Mouse (Mus musculus): ENCODE measurements around the gene Nbeal1. TPM values are rescaled to one million over a fixed set of nuclear protein-coding genes. Genes with fewer than 3 reads are reported as not detected.

The Nbeal1 gene
- polyA plus RNA-seq, 1 experiment: 42.0 TPM

DNA sequence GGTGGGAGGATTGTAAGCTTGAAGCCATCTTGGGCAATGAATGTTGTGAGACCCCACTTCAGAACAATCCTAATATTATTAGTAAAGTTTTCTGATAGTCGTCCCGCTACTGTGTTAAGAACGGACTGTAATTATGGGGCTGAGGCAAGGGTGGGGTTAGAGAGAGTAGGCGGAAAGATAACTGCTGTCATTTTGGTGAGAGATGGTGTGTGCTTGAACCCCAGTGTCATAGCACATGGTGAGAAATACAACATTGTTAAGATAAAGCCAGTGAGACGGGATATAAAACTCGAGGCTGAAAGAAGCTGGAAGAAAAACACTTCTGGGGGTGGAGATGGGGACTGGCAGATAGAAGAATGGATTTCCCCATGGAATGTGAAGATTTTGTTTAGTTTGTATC, 164.3 kb downstream of the Nbeal1 start:
- no peaks in the 10 kb centered on the region for H3K4me1 ChIP-seq (ENCODE audit: control insufficient read depth, insufficient read depth, low read length)
- TF ChIP-seq EP300 (IDR thresholded peaks at IDR 0.05; ENCODE audit: insufficient read depth, low read depth, low read length): no peak
- TF ChIP-seq CTCF (IDR thresholded peaks at IDR 0.05; ENCODE audit: low read depth, low read length): no peak
- TF ChIP-seq POLR2A (IDR thresholded peaks at IDR 0.05; ENCODE audit: insufficient read depth, low read length): no peak
- 0 out of 2 replicates have a peak overlapping the region, but pooled peaks have one; percentile 60 for H3K9ac ChIP-seq (ENCODE audit: low read depth, poor library complexity, severe bottlenecking)
- peaks cover 7% of the 10 kb centered on the region for H3K9me3 ChIP-seq (replicated peaks; ENCODE audit: control insufficient read depth, insufficient read depth, low read length, poor library complexity, severe bottlenecking)
- H3K36me3 ChIP-seq (ENCODE audit: control insufficient read depth, insufficient read depth, low read length, poor library complexity, severe bottlenecking): no peaks in the 10 kb centered on the region
- H3K27ac ChIP-seq (ENCODE audit: insufficient read depth, low read length): no peak overlapping the region
- H3K4me3 ChIP-seq (ENCODE audit: low read depth, low read length): no peak overlapping the region
- H3K27me3 ChIP-seq (ENCODE audit: control insufficient read depth, insufficient read depth, low read length, poor library complexity, severe bottlenecking): no peaks in the 10 kb centered on the region

DNA sequence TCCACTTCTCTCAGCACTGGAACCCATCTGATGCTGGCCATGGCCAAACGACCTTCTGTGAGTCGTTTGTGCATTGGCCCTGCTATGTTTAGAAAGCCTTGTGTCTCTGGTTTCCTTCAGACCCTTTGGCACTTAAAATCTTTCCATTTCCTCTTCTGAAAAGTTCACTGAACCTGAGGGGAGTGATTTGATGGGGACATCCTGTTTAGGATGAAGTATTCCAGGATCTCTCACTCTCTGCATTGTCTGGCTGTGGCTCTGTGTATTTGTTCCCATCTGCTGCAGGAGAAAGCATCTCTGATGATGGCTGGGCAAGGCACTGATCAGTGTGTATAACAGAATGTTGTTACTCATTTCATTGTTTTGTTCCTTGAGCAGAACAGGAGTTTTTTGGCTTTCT, 165.3 kb downstream of the Nbeal1 start:
- Histone ChIP-seq H3K9ac (ENCODE audit: low read depth, poor library complexity, severe bottlenecking) (no peak overlapping the region), H3K4me1 (ENCODE audit: control insufficient read depth, insufficient read depth, low read length) (no peaks in the 10 kb centered on the region), H3K27me3 (ENCODE audit: control insufficient read depth, insufficient read depth, low read length, poor library complexity, severe bottlenecking) (no peaks in the 10 kb centered on the region), H3K27ac (ENCODE audit: insufficient read depth, low read length) (no peak overlapping the region), H3K9me3 (replicated peaks; ENCODE audit: control insufficient read depth, insufficient read depth, low read length, poor library complexity, severe bottlenecking) (peaks cover 16% of the 10 kb centered on the region), H3K4me3 (ENCODE audit: low read depth, low read length) (no peak overlapping the region), H3K36me3 (ENCODE audit: control insufficient read depth, insufficient read depth, low read length, poor library complexity, severe bottlenecking) (no peaks in the 10 kb centered on the region)
- TF ChIP-seq EP300 (IDR thresholded peaks at IDR 0.05; ENCODE audit: insufficient read depth, low read depth, low read length) (no peak), POLR2A (IDR thresholded peaks at IDR 0.05; ENCODE audit: insufficient read depth, low read length) (no peak), CTCF (IDR thresholded peaks at IDR 0.05; ENCODE audit: low read depth, low read length) (no peak)

DNA sequence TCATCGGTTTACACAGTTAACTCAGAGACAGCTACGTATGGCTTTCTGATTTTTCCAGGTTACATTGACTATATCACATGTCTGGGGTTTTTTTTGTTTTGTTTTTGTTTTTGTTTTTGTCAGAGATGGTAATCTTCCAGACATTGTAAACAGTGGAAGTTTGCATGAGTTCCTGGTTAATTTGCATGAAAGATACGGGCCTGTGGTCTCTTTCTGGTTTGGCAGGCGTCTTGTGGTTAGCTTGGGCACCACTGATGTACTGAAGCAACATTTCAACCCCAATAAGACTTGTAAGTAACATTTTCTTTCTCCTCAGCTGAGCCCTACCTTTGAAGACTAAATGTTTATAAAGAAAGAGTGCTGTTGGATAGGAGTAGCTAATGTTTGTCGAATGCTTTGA, 172.4 kb downstream of the Nbeal1 start:
- Histone ChIP-seq H3K9me3 (replicated peaks; ENCODE audit: control insufficient read depth, insufficient read depth, low read length, poor library complexity, severe bottlenecking) (peaks cover 19% of the 10 kb centered on the region), H3K27me3 (ENCODE audit: control insufficient read depth, insufficient read depth, low read length, poor library complexity, severe bottlenecking) (no peaks in the 10 kb centered on the region), H3K27ac (ENCODE audit: insufficient read depth, low read length) (no peak overlapping the region), H3K36me3 (ENCODE audit: control insufficient read depth, insufficient read depth, low read length, poor library complexity, severe bottlenecking) (peaks cover 2% of the 10 kb centered on the region; the same call in 1 of the 2 replicates), H3K9ac (ENCODE audit: low read depth, poor library complexity, severe bottlenecking) (no peak overlapping the region), H3K4me1 (ENCODE audit: control insufficient read depth, insufficient read depth, low read length) (no peaks in the 10 kb centered on the region), H3K4me3 (ENCODE audit: low read depth, low read length) (no peak overlapping the region)
- no peak for TF ChIP-seq EP300 (IDR thresholded peaks at IDR 0.05; ENCODE audit: insufficient read depth, low read depth, low read length)
- TF ChIP-seq POLR2A (IDR thresholded peaks at IDR 0.05; ENCODE audit: insufficient read depth, low read length): no peak
- no peak for TF ChIP-seq CTCF (IDR thresholded peaks at IDR 0.05; ENCODE audit: low read depth, low read length)

DNA sequence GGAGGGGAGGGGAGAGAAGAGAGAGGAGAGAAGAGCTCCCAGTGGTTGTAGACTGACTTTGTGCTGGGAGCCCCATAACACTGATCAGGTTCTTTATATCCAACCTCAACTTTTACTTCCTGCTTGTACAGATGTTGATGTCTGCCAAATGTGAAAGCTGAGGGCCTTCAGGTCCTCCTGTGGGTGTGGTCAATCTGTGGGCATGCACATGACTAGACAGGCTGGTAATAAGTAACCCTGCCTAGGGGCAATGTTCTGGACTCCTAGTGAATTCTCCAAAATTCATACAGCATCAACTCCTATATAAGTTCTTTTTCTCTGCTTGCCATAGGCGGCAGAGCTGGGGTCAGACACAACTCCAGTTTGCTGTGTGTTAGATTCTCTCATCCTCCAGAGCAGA, 181.2 kb downstream of the Nbeal1 start:
- H3K27ac ChIP-seq (ENCODE audit: insufficient read depth, low read length): no peak overlapping the region
- TF ChIP-seq EP300 (IDR thresholded peaks at IDR 0.05; ENCODE audit: insufficient read depth, low read depth, low read length): no peak
- no peak for TF ChIP-seq POLR2A (IDR thresholded peaks at IDR 0.05; ENCODE audit: insufficient read depth, low read length)
- TF ChIP-seq CTCF (IDR thresholded peaks at IDR 0.05; ENCODE audit: low read depth, low read length): no peak
- H3K27me3 ChIP-seq (ENCODE audit: control insufficient read depth, insufficient read depth, low read length, poor library complexity, severe bottlenecking): no peaks in the 10 kb centered on the region
- H3K9me3 ChIP-seq (replicated peaks; ENCODE audit: control insufficient read depth, insufficient read depth, low read length, poor library complexity, severe bottlenecking): no peaks in the 10 kb centered on the region
- H3K9ac ChIP-seq (ENCODE audit: low read depth, poor library complexity, severe bottlenecking): no peak overlapping the region
- no peaks in the 10 kb centered on the region for H3K4me1 ChIP-seq (ENCODE audit: control insufficient read depth, insufficient read depth, low read length)
- peaks cover 4% of the 10 kb centered on the region; the same call in 1 of the 2 replicates for H3K36me3 ChIP-seq (ENCODE audit: control insufficient read depth, insufficient read depth, low read length, poor library complexity, severe bottlenecking)
- no peak overlapping the region for H3K4me3 ChIP-seq (ENCODE audit: low read depth, low read length)

DNA sequence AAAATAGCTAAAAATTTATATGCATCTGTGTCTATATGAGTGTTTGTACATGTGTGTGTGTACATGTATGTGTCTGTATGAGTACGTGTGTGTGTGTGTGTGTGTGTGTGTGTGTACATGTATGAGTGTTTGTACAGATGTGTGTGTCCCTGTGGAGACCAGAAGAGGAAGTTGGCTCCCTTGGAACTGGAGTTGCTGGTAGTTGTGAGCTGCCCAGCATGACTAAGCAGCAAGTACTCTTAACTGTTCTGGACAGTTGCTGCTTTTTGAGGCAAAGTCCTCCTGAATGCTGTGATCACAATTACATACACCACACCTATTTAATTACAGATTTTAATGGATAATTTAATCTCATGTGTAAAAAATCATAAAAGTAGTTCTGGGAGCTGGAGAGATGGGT, 196.2 kb downstream of the Nbeal1 start:
- no peak overlapping the region for H3K9ac ChIP-seq (ENCODE audit: low read depth, poor library complexity, severe bottlenecking)
- TF ChIP-seq EP300 (IDR thresholded peaks at IDR 0.05; ENCODE audit: insufficient read depth, low read depth, low read length) (no peak), POLR2A (IDR thresholded peaks at IDR 0.05; ENCODE audit: insufficient read depth, low read length) (no peak), CTCF (IDR thresholded peaks at IDR 0.05; ENCODE audit: low read depth, low read length) (no peak)
- no peak overlapping the region for H3K27ac ChIP-seq (ENCODE audit: insufficient read depth, low read length)
- peaks cover 19% of the 10 kb centered on the region for H3K36me3 ChIP-seq (ENCODE audit: control insufficient read depth, insufficient read depth, low read length, poor library complexity, severe bottlenecking)
- no peaks in the 10 kb centered on the region for H3K27me3 ChIP-seq (ENCODE audit: control insufficient read depth, insufficient read depth, low read length, poor library complexity, severe bottlenecking)
- H3K4me3 ChIP-seq (ENCODE audit: low read depth, low read length): no peak overlapping the region
- H3K4me1 ChIP-seq (ENCODE audit: control insufficient read depth, insufficient read depth, low read length): no peaks in the 10 kb centered on the region
- peaks cover 6% of the 10 kb centered on the region for H3K9me3 ChIP-seq (replicated peaks; ENCODE audit: control insufficient read depth, insufficient read depth, low read length, poor library complexity, severe bottlenecking)

DNA sequence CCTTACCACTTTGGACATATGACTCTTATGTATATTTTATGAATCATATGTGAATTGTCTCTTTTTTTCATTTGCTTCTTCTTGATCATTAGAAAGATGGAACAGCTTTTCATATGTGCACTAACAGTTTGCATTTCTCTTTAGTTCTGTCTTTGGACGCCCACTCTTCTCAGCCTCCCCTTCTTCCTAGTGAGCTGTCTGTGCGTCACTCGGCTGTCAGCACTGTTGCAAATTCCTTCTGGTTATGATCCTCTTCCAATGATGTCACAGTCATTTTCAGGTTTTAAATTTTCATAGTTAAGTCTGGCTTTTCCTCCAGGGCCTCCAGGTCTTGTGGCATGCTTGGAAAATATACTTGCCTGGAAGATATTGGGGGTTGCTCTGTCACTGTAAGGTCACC, 201.5 kb downstream of the Nbeal1 start:
- Histone ChIP-seq H3K27me3 (ENCODE audit: control insufficient read depth, insufficient read depth, low read length, poor library complexity, severe bottlenecking) (no peaks in the 10 kb centered on the region), H3K9ac (ENCODE audit: low read depth, poor library complexity, severe bottlenecking) (no peak overlapping the region), H3K4me1 (ENCODE audit: control insufficient read depth, insufficient read depth, low read length) (no peaks in the 10 kb centered on the region), H3K9me3 (replicated peaks; ENCODE audit: control insufficient read depth, insufficient read depth, low read length, poor library complexity, severe bottlenecking) (no peaks in the 10 kb centered on the region), H3K4me3 (ENCODE audit: low read depth, low read length) (no peak overlapping the region), H3K36me3 (ENCODE audit: control insufficient read depth, insufficient read depth, low read length, poor library complexity, severe bottlenecking) (peaks cover 7% of the 10 kb centered on the region), H3K27ac (ENCODE audit: insufficient read depth, low read length) (no peak overlapping the region)
- TF ChIP-seq POLR2A (IDR thresholded peaks at IDR 0.05; ENCODE audit: insufficient read depth, low read length): no peak
- TF ChIP-seq CTCF (IDR thresholded peaks at IDR 0.05; ENCODE audit: low read depth, low read length): no peak
- TF ChIP-seq EP300 (IDR thresholded peaks at IDR 0.05; ENCODE audit: insufficient read depth, low read depth, low read length): no peak

Other genes with a start within 250 kb of the Nbeal1 start
- gene Ica1l, start 137.4 kb upstream of the Nbeal1 start, polyA plus RNA-seq (2011; ENCODE audit: insufficient read depth, insufficient read length, low read depth, missing spikeins): 0.48 and 1.2 TPM in 2 replicates
- 18.3 and 24.8 TPM in 2 replicates for gene Carf, start 82.4 kb upstream of the Nbeal1 start, polyA plus RNA-seq (2011; ENCODE audit: insufficient read depth, insufficient read length, low read depth, missing spikeins)
- 81.4 and 85.9 TPM in 2 replicates for gene Wdr12, start 82.0 kb upstream of the Nbeal1 start, polyA plus RNA-seq (2011; ENCODE audit: insufficient read depth, insufficient read length, low read depth, missing spikeins)
- gene Cyp20a1, start 162.7 kb downstream of the Nbeal1 start, polyA plus RNA-seq (2011; ENCODE audit: insufficient read depth, insufficient read length, low read depth, missing spikeins): 25.2 and 26.2 TPM in 2 replicates
- gene Abi2, start 229.0 kb downstream of the Nbeal1 start, polyA plus RNA-seq (2011; ENCODE audit: insufficient read depth, insufficient read length, low read depth, missing spikeins): 47.0 and 53.4 TPM in 2 replicates

Data from ES-Bruce4 (cell line).